Mouse (Mus musculus) right cerebral cortex, adult 2 months (tissue): Measurements from ENCODE around the gene Sv2c.
A peak's percentile ranks its signal among the peaks of the same experiment; 100 is the strongest.

ENCODE experiments used
- DNase-seq, 2 experiments: peaks; one replicate each; pipeline ENCODE4 v3.0.0; 2021 to 2022; ENCODE audit warnings: low spot score in 2 of 2

The Sv2c gene

DNA sequence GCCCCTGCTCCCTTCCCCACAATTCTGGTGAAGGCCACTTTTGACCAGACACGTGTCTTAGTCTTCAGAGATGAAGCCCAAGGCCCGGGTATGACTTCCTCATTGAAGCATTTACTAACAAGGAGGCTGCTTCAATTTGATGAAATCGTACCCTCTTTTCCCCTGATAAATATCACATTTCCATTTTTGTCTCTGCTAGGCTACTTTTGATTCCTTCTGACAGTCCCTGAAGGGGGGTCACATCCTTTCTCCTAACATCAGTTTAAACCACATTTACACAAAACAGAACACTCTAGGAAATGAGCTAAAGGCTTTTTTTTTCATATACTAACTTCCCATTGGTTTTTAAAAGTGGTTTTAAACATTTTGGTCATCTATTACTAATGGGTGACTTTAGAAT, 79.6 kb downstream of the Sv2c start:
- no peak for DNase-seq

DNA sequence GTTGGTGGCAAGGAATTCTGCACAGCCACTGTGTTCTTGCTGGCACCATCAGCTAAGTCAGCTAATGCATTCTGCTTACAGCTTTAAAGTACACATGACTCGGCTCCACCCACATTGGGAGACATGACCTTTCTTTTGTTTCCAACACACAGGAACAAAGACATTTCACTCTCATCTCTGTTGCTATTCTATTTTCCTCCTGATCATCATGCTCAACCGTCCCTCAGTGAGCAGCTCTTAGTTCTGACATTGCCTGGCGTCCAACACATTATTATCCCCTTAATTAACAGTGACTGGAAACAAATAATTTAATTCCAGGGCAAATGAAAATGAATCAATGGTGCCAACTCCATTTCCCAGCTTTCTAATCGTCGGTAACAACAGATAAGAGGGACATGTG, 87.0 kb downstream of the Sv2c start:
- DNase-seq, result no peak

DNA sequence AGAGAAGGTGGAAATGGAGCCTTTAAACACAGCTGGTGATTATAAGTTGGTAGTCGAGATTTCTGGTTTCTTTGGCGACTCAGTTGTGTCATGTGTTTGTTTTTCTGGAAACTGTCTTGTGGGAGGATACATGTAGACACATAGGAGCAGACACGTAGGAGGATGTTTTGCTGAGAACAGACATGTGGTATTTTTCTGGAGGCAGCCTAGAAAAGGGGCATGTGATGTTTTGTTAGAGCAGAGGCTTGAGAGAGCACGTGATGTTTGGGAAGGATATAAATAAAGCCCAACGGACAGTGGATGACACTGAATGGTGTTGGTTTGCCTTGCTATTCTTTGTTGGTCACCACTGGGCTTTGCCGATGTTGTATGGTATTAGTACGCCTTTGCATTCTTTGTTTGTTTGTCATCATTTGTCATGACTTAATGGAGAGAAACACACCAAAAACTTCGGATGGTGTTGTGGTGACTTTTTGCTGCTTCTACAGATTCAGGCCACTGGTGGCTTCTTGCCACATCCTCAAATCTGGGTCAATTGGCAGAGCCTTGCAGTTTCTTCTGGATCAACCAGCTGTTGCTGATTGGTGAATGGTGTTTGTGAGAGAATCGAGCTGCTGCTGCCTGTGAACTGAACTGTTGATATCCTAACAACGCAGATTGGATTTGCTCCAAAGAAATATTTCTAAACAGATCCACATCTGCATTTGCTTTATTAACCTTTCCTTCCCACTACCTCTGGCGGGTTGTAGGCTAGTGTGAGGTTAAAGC, 91.9 kb downstream of the Sv2c start:
- no peak for DNase-seq

DNA sequence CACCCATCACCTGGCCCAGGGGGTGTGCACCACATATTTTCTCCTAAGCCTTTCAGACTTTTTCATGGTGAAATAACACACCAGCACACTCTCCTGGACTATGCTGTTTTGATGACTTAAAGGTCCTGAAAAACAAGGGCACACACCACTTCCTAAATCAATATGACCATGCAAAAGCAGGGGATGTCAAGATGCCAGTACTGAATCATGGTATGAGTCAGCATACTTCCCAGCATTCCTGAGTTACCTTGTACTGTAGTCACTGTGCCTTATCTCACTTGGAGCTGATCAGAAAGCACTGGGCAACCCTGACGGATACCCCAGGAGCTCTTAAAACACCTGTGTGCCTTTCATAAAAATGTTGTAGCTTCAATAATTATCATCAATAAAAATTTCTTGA, 92.8 kb downstream of the Sv2c start:
- DNase-seq, result no peak

DNA sequence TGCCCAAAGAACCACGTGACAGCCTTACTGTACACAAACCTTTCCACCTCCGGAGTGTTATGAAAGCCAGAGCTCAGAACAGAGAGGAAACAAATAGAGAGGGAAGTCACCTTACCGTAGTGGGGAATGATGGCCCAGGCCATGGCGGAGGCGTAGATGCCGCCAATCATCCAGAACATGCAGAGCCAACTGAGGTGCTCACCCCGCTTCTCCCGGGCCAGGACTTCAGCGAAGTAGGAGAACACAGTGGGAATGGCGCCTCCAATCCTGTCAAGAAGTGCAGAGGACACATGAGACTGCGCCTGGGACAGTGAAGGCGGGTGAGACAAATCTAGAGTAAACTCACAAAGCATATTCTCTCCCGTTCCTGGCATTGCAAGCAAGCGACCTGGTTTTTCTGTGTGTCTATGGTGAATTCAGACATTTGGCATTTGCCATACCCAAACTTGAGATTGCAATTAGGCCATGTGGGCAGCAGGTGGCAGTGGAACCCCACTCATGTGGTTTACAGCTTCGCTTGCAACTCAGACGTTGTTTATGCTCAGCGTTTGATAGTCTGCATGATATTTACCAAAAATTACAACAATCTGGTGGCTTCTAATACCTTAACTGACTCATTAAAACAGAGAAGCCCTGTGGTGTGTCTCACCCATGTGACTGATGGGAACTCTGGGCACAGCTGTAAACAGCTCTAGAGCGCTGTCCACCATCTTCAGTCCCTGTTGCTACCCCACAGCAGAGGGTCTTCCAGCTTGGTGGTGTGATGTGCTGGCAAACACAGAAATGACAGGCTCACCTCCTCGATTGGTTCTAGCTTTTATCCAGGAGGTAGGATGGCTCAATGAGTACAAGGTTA, 101.8 kb downstream of the Sv2c start:
- DNase-seq, result peak; percentile 76 to 86

DNA sequence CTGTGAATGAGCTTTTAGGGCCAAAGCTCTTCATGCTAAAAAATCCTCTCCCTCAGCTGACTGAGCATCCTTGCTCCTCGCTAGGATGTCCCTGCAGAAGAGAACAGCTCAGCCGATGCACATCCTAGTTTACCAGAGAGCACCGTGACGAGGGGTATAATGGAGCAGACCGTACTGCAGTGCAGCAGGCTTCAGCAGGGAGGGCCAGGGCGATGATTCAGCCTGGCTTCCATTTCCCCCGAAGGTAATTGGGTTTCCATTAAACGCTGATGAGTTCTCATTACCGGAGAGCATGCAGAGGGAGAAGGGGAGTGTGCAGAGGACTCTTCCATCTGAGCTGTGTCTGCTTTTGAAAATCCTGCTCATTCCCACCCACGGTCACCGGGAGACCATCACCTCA, 108.5 kb downstream of the Sv2c start:
- DNase-seq, result no peak

DNA sequence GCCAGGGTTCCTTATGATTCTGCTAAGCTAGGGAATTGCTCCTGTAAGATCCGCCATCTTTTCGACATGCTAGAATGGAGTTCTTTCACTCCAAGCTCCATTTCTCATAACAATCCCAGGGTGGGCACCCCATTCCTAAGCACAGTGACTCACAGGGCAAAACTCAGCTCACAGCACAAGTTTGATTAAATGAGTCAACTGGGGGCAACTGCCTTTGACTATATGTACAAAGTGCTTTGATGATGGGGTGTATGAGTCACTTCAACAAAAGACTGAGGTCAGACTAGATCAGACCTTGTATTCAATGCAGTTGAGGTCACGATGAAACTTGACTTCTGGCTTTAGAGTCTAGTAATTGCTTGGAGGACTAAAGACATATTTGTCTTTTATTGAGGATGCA, 116.9 kb downstream of the Sv2c start:
- no peak for DNase-seq

DNA sequence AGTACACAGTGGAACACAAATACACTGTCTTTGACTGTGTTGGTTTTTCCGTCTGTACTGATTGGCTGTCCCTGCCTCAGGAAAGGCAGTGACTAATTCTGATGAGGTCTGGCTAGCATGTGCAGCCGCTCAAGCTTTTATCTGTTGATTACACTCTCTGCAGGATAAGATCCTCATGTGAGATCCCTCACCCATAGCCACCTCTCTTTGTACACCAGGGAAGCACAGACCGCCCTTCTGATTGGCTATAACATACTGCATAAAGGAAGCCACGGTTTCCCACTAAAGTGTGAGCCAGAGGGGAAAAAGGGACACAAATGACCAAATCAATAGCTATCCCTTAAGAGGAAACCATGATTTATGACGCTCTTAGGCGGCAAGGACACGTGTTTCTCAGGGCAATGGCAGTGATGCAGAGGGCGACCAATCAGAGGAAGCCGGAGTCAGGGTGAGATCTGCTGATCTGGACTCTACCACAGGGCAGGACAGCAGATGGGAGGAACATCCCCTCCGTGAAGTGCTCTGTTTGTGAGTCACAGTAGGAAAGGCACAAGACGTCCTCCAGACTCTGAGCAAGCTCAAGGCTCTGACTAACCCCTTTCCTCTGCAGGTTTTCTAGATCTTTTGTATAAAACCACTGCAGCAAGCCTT, 121.4 kb downstream of the Sv2c start:
- DNase-seq, result peak; percentile 39 to 49

DNA sequence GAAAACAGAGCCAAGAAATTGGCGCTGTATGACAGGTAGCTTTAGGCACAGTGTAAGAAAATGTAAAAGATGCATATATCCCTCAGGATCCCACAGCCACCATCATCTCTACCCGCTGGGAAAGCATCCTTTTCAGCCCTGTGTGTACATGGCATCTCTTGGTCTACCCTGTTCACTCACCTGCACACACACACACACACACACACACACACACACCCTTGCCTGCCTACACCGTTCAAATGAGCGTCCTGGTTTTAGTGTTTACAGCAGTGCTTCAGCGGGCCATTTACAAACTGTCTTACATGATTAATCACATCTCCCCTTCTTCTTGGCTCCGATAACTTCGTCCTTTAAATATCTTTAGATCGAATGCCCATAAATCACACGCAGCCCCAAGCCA, 123.4 kb downstream of the Sv2c start:
- no peak for DNase-seq

DNA sequence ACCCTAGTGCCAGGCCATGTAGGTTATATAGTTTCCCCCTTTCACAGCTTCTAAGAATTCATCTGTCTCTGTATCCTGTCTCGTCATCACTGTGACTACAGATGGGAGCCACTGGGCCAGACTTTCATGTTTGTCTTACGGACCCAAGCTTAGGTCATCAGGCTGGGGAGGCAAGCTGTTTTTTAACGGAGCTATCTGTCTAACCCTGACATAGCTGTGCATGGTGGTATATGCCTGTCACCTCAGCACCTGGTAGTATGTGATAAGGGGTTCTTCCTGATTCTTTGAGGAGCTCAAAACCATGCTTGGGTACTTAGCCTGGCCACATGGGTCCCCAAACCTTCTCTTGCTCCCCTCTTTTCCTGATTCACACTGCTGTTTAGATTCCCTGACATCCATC, 124.2 kb downstream of the Sv2c start:
- no peak for DNase-seq

DNA sequence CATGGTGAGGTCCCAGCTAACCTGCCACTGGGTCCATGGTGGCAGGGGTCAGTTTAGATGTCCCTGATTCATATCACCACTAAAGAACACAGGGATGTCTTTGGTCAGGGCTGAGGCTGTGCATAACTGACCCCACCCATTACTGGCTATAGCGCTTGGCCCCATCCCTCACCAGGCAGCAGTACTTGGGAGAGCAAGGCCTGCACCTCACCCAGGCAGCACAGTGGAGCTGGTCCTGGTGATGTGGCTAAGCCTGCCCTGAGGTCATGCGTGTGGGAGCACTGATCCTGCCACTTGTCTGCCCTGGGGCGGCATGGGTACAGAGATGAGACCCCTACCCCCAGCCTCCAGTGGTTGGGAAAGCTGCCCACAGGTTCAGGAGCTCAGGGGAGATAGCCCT, 128.8 kb downstream of the Sv2c start:
- no peak for DNase-seq

DNA sequence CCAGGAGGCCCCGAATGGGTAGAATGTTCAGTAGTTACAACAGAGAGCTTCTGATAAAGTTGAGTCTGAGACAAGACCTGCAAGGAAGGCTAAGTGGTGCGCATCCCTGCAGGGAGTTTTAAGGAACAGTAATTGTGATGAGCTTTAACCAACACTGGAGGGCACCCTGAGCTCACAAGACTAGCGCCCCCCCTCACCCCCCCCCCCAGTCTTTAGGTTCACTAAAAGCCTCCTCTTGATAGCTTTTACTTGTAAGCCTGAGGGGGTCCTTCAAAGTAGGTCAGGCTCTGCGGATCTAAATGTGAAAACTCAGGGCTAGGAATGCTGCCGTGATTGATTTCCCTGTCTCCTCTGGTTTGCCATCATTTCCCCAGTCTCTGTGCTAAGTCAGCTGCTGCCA, 129.9 kb downstream of the Sv2c start:
- DNase-seq, result peak in 1 of 2 experiments; percentile 14

DNA sequence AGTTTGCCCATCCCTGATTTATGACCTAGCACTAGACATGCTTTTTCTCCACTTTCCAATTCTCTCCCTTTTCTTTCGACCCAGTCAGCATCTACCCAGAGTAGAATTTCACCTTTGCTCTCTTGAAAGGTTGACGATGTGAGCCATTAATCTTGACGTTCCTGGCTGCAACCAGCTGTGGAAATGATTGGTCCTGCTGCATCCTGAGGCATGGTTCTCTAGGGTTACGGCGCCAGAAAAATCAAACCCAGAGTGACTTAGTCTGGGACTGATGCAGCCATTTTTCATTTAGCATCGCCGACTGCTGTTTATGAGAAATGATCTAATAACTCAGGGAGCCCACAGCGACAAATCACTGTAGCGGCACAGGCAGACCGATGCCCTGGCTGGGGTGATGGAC, 133.0 kb downstream of the Sv2c start:
- no peak for DNase-seq

DNA sequence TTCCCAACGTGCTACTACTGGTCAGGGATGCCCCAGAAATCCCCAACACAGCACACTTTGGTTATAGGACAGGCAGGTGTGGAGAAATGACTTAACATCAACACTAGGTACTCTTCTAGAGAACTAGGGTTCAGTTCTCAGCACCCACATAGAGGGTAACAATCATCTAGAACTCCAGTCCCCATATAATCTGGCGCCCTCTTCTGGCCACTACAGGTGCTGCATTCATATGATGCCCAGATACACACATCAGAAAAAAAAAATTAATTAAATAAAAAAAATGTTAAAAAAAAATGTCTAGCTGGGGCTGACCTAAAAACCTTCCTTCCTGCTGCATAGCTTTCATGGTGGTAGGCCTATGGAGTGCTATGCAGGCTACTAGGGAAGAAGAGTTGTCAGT, 135.1 kb downstream of the Sv2c start:
- DNase-seq, result no peak

DNA sequence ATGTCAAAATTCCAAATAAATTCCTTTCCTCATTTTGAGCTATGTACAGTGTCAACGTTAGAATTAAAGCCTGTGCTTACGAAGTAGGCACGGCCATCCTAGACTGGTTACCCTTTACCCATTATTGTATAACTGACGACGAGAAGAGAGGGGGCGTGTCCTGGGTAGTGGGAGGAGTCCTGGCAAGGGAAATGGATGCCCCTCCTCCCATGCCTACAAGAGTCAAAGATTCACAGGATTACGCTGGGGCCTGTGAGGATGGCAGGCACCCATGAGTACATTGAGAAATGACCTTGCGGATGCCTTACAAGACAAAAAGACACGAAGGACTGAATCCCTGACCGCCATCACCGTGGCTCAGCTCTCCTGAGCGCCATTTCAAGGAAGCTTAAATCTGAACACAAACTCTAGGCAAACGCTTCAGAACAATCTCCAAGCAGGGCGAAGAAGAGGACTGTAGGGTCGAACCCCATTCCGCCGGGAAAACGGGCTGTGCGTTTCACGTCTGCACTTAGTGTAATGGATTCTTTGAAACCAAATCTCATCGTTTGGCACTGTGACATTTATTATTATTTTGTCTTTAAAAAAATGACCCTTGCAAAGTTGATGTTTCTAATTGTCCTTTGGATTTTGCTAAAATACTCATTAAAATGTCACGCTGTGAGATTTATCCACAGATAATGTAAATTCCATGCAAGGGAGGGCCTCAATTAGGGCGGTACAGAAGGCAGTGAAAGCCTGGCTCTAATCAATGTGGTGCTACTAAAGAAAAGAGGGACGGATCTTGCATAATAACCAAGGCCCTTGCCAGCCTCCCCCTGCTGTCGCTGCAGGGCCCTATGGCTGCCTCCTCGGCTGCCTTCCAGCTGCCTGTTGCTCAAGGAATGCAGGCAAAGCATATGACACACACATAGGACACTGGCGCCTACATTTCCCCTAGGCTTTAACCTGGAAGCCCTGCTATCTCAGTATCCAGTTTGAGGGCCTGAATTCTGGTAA, 137.4 kb downstream of the Sv2c start:
- DNase-seq, result no peak

DNA sequence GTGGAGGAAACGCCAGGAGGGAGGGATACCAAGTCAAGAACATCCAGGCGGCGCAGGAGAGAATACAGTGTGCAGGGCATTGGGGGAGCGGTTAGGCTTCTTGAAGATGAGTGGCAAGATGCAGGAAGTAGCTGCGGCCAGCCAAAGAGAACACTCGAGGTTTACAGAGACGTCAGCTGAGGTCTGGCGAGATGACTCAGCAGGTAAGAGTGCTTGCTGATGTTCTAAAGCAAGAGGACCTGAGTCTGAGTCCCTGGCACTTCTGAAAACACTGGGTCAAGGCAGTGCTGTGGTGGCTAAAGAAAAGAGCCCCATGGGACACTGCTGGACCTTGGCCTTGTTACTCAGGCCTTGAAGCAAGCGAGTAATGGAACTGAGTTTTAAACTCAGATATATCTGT, 144.2 kb downstream of the Sv2c start:
- no peak for DNase-seq

DNA sequence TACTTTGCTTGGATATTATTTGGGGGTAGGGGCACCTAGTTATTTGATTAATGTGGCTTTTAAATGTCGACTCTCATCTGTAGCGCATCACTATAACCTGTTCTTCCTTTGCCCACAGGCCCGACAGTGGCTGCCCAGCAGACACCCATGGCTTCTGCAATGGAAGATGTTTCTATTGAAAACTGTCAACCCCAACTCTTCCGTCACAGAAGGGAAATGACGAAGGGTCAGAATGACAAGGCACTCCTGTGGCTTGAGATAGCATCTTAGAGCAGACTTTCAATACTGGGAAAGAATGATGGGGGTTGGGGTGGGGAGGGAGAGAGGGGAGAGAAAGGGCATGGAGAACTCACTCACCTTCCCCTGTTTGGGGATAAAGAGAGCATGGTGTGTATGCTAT, 145.2 kb downstream of the Sv2c start:
- no peak for DNase-seq

DNA sequence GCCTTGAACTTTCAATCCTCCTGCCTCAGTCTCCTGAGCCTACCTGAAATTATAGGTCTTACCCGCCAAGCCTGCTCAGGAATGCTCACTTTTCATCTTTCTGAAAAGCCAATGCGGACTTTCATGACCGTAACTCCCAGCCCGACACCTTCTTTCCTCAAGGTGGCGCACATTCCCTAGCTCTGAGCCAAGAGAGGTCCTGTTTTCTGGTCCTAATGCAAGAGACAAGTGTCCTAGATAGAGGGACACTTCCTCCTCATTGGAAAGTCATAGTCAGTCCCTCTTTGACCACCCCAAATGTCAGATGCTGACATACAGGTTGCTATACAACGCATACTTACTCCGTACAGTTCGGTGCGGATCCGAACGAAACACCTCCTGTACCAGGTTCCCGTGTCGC, 146.0 kb downstream of the Sv2c start:
- no peak for DNase-seq

DNA sequence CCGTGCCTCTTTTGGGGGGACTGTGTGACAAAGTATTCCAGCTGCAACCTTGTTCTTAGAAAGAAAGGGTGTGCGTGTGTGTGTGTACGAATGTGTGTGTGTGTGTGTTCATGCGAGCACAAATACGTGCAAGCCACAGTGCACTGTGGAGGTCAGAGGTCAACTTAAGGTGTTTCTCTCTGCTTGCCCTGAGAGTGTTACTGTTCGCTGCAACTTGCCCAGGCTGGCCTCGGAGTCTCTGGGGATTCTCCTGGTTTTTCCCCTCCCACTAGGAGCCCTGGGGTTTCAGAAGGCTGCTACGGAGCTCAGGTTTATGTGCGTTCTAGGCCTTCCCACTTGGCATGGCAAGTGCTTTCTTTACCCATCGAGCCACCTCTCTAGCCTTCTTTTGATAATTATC, 157.2 kb downstream of the Sv2c start:
- DNase-seq, result no peak

DNA sequence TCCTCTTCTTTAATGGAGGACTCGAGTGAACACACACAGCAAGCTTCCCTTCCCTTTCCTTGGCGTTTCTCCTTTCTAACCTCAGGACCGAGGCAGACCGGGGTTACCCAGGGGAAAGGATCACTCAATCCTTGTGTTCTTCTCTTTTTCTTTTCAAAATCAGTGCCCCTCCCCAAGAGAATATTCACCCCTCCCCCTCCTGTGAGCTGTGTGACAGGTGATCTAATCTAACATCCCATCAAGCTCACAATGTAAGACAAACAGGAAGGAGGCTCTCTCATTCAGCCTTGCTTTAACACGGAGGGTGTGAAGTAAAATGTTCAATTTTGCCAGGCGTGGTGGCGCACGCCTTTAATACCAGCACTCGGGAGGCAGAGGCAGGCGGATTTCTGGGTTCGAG, 158.3 kb downstream of the Sv2c start:
- no peak for DNase-seq

DNA sequence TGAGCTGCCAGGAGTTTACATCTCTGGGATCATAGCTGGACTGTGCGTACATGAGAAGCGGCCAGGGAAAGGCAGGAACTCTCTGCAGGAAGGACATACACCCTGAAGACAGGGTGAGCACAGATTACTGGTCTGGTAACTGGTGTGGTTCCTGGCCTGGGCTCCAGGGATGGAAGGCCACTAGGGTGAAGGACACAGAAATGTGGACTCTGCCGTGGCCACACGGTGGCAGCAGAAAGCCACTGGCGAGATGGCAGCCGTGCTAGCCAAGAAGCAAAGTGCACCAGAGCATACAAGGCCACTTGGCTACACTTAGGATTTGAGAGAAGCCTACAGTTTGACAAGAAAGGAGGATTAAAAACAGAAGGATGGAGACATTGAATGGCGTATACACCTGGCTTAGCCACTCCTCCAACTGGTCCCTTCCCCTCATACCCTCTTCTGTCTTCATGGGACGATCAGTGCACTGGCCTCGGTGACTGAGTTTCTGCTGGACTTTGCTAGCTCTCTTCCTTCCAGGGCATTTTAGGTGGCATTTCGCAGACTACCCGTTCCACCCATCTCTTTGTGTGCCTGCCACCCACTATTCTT, 158.9 kb downstream of the Sv2c start:
- DNase-seq, result peak; percentile 74
